Mouse (Mus musculus): ENCODE measurements at regions not wholly inside any gene's neighbourhood (a gene's known extent, or its start where the extent isn't known, plus 50 kb on each side); places are given as distances from the start of the nearest gene placed in this dataset.

DNA sequence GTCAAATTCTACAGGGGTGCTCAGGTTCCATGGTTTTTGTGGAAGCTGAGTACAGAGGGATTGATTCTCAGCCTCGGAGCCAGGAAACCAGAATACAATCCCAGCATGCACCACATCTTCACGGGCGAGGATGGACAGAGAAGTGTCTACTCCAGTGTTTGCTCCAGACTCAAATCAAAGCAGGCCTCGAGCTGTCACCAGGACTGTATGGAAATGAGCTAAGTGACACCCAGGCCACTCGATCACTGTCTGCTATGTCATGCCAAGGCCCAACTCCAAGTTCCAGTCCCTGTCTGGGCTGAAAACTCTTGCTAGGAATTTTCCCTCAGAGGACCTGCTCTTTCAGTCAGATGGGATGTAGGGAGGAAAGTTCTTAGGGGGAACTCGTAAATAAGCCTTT lies 86.8 kb upstream of the Rbms3 start:
- TF ChIP-seq CTCF (IDR thresholded peaks at IDR 0.05; ENCODE audit: borderline replicate concordance, insufficient read depth, low read length): no peak
- TF ChIP-seq POLR2A (IDR thresholded peaks at IDR 0.05; ENCODE audit: low read depth, low read length): no peak

Measured in embryonic fibroblast, embryonic 13.5 days (primary cell).